Mouse (Mus musculus): ENCODE measurements around the gene Gm6793.

Gene Gm6793

GRCm38 (mm10) chr8:111982116-111982515, 32.7 kb downstream of the Gm6793 start:
- peak; percentile 16 to 18 for DNase-seq

DNA sequence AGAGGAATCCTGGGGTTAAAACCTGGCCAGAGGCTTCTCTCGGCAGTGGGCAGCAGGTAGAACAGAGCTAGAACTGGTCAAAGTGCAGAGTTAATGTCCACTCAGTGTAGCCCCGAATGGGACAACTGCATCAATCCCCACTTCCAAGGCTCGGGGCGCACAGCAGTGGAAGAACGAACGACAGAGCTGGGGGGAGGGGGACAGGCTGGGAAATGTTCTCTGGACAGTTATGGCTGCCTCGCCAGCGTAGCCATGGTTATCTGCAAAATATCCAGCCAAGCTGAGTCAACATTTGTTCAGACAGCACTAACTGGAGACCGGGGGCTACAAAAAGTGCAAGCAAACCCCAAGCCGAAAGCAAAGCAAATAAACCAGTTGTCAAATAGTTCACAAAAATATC, 36.7 kb downstream of the Gm6793 start:
- no peak for DNase-seq

DNA sequence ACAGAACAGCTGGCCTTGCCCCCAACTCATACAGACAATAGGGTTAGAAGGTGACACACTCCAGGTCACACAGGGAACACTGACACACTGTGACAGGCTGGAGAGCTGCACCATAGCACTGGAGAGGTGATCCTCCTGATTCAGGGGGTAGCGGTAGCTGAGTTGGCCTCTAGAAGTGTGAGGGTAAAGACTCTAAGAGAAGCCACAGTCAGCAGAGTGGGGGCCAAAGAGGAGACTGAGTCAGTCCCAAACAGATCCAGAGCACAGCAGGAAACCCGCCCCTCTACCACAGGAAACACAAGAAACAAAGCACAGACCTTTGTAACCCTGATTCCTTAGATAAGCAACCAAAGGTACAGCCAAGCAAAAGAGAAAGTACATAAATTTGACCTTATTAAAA, 38.5 kb downstream of the Gm6793 start:
- no peak for DNase-seq

DNA sequence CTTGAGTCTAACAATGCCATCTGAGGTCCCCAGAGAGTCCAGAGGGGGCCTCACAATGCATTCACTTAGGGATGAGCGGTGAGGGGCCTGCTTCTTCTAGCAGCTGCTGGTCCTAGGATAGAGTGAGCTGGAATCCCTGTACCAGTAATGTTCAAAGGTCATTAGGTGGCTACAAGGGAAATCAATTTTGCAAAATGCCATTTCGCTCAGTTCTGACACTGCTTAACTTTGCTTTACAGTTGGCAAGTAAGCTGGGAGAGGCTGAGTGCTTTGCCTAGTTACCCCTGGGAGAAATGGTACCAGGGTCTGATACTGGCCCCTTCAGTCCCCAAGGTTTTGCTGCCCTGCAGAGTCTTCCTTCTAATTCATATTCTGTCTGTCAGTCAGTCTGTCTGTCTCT, 39.1 kb downstream of the Gm6793 start:
- no peak for DNase-seq

- no peak for DNase-seq
Measured at GRCm38 (mm10) chr8:111974138-111974537, 40.7 kb downstream of the Gm6793 start.

DNA sequence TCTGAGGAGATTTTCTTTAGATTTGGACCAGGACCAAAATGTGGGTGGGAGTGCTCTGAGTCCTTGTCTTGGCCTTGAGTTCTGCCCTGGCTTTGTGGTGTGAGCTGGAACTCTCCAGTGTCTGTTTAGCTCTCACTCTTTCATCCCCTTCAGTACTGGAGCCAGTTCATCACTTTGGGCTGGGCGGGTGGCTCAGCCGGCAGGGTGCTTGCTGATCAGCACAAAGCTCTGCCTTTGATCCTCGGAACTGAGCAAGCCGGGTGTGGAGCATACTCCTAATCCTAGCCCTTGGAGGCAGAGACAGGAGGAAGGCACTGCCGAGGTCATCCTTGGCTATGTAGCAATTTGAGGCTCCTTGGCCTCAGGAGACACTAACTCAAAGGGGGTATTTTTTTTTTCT, 45.8 kb downstream of the Gm6793 start:
- DNase-seq = no peak

DNA sequence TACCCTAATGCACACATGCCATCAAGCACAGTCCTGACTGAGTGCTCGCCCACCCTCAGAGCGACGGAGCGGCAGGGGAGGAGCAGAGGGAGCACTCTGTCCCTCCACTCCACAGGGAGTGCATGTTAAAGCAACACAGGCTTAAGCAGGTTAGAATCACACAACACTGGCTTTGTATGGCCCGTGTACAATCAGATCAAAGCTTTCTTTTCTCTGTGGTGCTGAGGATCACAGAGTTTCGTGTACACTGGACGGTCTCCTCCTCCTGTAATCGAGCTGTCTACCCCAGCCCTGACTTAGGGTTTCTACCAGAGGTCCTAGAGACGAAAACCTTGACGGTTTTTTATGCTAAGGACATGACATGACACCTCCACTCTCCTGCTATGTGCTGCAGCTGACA, 46.3 kb downstream of the Gm6793 start:
- DNase-seq = no peak

DNA sequence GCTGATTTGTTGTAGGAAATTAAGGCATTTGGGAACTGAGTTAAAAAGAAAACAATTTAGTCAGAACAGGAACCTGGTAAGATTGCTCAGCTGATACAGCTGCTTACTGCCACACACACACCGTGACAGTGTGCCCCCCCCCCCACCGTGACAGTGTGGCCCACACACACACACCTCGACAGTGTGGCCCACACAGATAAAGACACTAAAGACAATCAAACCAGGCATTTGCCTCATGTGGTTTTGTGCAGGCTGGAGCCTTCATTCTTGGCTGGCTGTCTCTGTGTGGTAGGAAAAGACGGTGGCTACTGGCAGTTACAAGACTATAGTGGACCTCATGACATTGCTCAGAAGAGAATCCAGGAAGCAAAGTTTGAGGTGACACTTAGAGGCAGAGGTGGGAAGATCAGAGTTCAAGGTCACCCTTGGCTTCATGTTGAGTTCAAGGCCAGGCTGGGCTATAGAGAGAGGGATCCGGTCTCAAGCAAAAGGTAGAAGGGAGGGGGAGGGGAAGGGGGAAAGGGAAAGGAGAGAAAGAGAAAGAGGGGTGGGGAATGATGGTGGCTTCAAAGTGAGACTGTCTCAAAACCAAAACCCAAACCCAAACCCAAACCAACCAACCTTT, 47.5 kb downstream of the Gm6793 start:
- DNase-seq = no peak

DNA sequence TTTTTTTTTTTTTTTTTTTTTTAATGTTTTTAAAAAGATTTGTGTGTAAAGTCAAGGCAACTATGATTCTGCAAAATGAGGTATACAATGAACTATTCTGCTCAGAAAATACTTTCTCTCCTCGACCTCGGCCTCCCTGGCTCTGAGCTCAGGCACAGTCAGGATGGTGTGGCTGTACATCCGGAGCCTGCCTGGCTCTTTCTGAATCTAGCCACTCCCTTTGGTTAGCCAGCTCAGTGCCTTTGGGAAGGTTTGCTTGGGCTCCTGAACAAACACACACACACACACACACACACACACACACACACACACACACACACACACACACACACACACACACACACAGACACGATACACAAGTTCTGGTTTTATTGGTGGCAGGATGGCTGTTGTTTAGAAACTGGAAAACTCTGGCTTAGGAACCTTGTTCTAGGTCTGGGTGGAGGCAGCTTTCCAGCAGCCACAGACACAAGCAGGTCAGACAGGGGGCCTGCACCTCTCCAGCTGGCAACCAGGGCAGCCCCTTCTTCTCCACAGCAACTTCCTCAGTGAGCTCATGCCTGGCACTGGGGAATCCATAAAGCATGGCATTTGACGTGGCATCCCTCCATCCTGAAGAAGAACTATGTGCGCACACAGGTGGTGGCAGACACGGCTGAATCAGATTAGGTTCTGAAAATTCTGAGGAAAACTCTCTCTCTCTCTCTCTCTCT, 49.8 kb downstream of the Gm6793 start:
- no peak for DNase-seq

- DNase-seq = no peak
Measured at GRCm38 (mm10) chr8:111964351-111964750, 50.5 kb downstream of the Gm6793 start.

DNA sequence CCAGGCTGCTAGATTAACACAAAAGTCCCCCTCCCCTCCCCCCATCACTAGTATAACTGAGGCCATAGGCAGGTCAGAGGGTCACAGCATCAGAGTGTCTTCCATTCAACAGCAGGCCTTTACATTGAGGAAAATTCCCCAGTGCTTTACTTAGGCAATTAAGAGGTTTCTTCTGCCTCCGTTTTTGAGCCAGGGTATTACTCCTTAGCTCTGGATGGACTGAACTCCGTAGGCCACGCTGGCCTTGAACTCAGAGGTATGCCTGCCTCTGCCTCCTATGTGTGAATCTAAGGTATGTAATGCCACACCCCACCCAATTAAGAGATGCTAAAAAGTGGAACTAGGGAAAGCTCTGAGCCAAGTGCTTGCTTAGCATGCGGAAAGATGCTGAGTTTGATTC, 51.3 kb downstream of the Gm6793 start:
- no peak for DNase-seq
